Mouse (Mus musculus) ES-E14 (cell line): ENCODE data around the gene Rps3.

ENCODE experiments used
- CHD2 ChIP-seq: IDR thresholded peaks from 2 replicates; pipeline ENCODE4 v1.6.1; 2014; ENCODE audit warnings: mild to moderate bottlenecking, low read depth, low read length, inconsistent platforms
- HCFC1 ChIP-seq: IDR thresholded peaks from 2 replicates; pipeline ENCODE4 v1.6.1; 2012; ENCODE audit warnings: low read length, inconsistent platforms, borderline replicate concordance; ENCODE audit not compliant: insufficient read depth
- MAFK ChIP-seq: IDR thresholded peaks from 2 replicates; pipeline ENCODE4 v1.6.1; 2014; ENCODE audit warnings: mild to moderate bottlenecking, low read depth, low read length, inconsistent platforms; ENCODE audit not compliant: insufficient read depth
- ZC3H11A ChIP-seq: IDR thresholded peaks from 2 replicates; pipeline ENCODE4 v1.6.1; 2012; ENCODE audit warnings: low read depth, mild to moderate bottlenecking, inconsistent platforms, low read length, borderline replicate concordance
- ZNF384 ChIP-seq: IDR thresholded peaks from 2 replicates; pipeline ENCODE4 v1.6.1; 2012; ENCODE audit warnings: low read depth, low read length, inconsistent platforms

DNA sequence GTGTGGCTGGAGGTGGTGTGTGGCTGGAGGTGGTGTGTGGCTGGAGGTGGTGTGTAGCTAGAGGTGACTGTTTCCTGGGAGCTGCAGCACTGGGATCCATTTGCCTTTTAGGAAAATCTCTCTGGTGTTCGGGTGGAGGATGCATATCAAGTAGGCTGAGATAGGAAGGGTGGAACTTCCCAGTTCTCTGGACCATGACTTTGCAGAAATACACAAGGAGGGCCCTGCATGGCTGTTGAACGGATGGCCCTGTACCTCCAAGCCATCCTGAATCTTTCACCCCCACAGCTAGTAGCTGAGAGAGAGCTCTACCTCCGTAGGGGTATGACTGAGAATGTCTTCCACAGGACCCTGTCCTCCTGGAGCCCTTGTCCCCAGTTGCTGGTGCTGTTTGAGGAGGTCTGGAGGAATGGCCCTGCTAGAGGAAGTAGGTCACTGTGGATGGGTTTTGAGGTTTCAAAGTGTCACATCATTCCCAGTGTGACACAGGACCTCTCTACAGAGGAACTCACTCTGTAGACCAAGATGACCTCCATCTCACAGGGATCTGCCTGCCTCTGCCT, 48.0 kb upstream of the Rps3 start:
- TF ChIP-seq ZNF384 (no peak), HCFC1 (no peak), CHD2 (no peak), ZC3H11A (no peak), MAFK (no peak)
